Mouse (Mus musculus) thymus, adult 2 months (tissue): ENCODE results near the gene Zfhx3.

Source experiments
- CTCF ChIP-seq: fragments of 200-500 bp; IDR thresholded peaks from 2 replicates; pipeline ENCODE4 v1.5.1; 2012; ENCODE audit warnings: mild to moderate bottlenecking, control low read depth, low read length, moderate library complexity, borderline replicate concordance; ENCODE audit not compliant: control insufficient read depth, poor library complexity, insufficient read depth; ENCODE audit errors: extremely low read depth
- POLR2A ChIP-seq: fragments of 200-500 bp; IDR thresholded peaks from 2 replicates; pipeline ENCODE4 v1.6.1; 2012; ENCODE audit warnings: mild to moderate bottlenecking, low read length, control low read depth, moderate library complexity; ENCODE audit not compliant: control insufficient read depth, poor library complexity, insufficient read depth; ENCODE audit errors: extremely low read depth

GRCm38 (mm10) chr8:108824049-108824448 lies 881.6 kb downstream of the Zfhx3 start:
- TF ChIP-seq CTCF (no peak), POLR2A (no peak)
